Mouse (Mus musculus) spleen, adult 2 months (tissue): ENCODE data around the gene Srsf1.

Experiments used
- CTCF ChIP-seq: fragments of 200-500 bp; IDR thresholded peaks from 2 replicates; pipeline ENCODE4 v1.5.1; 2011; ENCODE audit warnings: mild to moderate bottlenecking, inconsistent platforms; ENCODE audit not compliant: insufficient read depth, insufficient read length, insufficient replicate concordance; ENCODE audit errors: extremely low read depth
- POLR2A ChIP-seq: fragments of 200-500 bp; IDR thresholded peaks from 2 replicates; pipeline ENCODE4 v1.6.1; 2011; ENCODE audit warnings: low read depth, low read length, inconsistent platforms

DNA sequence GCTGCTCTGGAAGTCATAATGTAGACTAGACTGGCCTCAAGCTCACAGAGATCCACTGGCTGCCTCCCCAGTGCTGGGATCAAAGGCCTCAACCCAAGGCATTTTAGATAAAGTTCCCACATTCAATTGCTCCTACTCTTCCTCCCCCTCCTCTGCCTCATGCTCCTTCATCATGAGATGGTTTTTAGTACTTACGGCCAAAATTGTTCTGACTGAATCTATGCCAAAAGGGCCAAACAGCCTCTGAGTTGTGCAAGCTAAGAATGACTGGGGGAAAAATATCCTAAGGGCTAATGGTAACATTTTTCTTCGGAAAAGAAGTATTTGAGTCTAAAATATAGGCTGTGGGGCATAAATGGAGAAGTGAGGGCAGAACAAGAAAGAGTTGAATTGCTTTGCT is 23.2 kb upstream of the Srsf1 start:
- TF ChIP-seq POLR2A (no peak), CTCF (no peak)
